Mouse (Mus musculus) gastrocnemius, adult 8-10 months (tissue): Measurements from ENCODE around the gene Ralgps1. TPM values are rescaled to one million over a fixed set of nuclear protein-coding genes. Genes with fewer than 3 reads are reported as not detected.
A peak's percentile ranks its signal among the peaks of the same experiment; 100 is the strongest.
"Not testable (repeated sequence)": the region's sequence is repeated elsewhere in the genome, so short reads cannot be mapped to it uniquely, and the experiment has no call there.

Source experiments
- DNase-seq, 2 experiments: peaks; one replicate each; pipeline ENCODE4 v3.0.0; 2022; ENCODE audit warnings: low spot score in 2 of 2
- total RNA-seq, 4 experiments: library from RNA; stranded (reverse); gene quantifications; 2 replicates each; pipeline ENCODE4 v1.2.4; 2022

Ralgps1 gene
- total RNA-seq, 4 experiments from 2014 or later, result 1.8 to 3.2 (median 2.2) TPM

- DNase-seq, result not testable (repeated sequence)
Observed at GRCm38 (mm10) chr2:33323043-33323625, 48.2 kb downstream of the Ralgps1 start.

DNA sequence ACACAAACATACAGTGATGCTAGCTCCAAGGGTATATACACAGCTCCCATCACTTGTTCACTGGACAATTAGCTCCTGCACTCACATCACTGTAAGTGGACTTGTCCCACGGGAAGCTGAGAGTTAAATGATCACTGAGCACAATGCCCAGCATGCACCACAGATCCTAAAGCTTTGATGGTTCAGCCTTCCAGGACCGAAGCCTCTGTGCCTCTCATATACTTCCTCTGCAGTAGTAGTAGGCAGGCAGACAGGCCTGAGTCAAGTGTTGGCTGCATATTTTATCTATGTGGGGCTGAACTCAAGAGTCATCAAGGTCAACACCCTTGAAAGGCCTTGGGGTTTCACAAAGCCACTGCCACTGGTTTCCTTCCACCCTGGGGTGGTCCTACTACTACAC is 49.6 kb downstream of the Ralgps1 start:
- no peak for DNase-seq

GRCm38 (mm10) chr2:33321031-33321430 is 50.3 kb downstream of the Ralgps1 start:
- no peak for DNase-seq

DNA sequence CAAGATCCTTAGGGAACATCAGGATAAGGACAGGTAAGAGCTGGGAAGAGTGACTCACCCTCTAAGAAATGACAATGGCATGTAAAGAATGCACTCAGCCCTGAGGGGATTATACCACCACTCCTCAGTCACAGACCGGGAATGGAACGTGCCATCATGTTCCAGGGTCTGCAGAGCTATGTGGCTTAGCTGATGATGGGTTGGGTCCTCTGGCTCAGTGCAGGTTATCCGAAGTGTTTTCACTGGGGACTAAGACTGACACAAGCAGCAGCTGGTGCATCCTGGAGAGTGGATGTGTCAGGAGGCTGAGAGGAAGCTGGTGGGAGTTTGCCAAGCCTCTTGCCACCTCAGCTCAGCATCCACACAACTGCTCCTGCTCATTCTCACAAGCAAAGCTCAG is 50.7 kb downstream of the Ralgps1 start:
- DNase-seq, result no peak

- no peak for DNase-seq
Observed at GRCm38 (mm10) chr2:33319934-33320333, 51.4 kb downstream of the Ralgps1 start.

- DNase-seq, result no peak
Observed at GRCm38 (mm10) chr2:33319455-33319854, 51.8 kb downstream of the Ralgps1 start.

DNA sequence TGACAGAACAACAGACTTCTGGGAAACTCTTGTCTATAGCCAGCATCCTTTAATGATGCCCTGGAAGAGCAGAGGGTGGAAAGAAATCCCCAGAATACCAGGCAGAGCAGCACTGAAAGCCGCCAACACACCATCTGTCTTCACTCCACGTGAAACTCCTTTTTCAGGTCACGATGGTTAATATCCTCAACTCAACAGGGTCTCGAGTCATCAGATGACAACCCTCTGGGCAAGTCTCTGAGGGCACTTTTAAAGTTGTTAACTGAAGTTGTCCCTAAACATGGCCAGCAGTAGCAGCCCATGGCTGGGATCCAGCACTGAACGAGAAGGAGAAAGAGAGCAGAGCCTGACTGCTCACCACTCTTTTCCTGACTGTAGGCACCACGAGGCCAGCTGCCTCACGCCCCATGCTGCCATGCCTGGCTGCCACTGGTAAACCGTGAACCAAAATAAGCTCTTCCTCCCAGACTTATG is 52.8 kb downstream of the Ralgps1 start:
- DNase-seq, result no peak

GRCm38 (mm10) chr2:33316516-33316915 is 54.8 kb downstream of the Ralgps1 start:
- DNase-seq, result peak; percentile 88 to 90

DNA sequence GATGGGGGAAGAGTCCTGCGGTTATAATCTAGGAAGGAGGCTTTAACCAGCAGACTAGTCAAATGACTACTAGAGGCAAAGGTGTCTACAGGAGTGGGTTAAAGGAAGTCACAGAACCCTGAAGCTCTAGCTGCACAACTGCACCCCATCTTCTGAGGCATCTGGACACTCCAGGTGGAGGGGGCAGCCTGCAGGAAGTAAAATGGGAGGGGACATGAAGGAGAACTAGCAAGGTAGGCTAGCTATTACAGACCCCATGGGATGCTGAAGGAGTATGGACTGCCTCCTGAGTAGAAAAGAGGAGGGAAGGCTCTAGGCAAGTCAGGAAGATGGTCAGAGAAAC is 55.3 kb downstream of the Ralgps1 start:
- no peak for DNase-seq

GRCm38 (mm10) chr2:33315233-33316062 is 55.8 kb downstream of the Ralgps1 start:
- no peak for DNase-seq

DNA sequence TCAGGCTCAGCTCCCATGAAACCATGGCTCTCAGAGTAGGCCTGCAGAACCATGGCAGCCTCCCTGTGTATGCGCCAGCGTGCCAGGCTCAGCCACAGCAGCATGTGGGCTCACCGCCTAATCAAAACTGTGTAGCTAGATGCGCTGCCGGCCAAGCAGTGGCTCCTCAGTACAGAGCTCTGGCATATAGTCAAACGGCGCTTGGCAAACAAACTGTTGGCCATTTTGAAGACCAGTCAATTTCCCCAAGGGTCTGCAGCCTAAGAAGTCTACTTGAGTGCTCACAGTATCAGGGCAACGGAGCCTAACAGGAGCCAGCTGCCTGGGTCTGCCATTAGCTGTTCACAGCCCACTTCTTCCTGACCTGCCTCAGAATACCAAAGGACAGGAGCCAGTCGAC is 61.9 kb downstream of the Ralgps1 start:
- DNase-seq, result no peak

- DNase-seq, result no peak
Observed at GRCm38 (mm10) chr2:33306565-33306964, 64.7 kb downstream of the Ralgps1 start.

GRCm38 (mm10) chr2:33303416-33303947 is 67.8 kb downstream of the Ralgps1 start:
- DNase-seq, result no peak

DNA sequence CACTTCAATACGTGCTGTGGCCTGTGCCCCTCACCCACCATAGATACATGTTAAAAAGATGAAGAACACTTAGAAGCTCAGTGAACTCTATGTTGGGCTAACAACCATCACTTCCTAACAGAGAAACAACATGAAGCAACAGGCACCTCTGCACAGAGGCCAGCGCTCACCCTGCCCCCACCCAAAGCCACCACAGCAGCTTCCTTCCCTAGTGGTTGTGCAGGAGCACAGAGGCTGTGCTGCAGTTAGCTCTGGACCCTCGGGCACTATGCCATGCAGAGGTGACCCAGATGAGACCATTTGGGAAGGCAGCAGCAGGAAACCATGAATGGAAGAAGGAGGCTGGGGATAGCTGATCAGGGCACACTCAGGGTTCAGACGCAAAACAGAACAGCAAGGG is 68.5 kb downstream of the Ralgps1 start:
- no peak for DNase-seq

DNA sequence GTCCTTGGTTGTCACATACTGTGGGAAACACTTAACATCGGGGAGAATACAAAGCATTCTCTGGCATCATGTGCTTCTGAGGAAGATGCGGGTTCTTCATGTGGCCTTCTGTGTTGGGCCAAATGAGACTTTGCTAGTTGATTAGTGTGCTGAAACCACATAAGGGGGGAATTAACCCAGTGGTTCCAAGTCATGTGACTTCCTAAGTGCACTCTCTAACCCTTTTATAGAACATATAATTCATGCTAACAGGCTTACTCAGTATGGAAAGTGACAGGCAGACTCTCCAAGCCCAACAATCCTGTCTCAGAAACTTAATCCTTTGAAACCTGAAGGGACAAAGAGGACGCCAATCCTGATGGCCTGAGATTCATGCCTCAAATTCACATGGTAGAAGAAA is 68.9 kb downstream of the Ralgps1 start:
- DNase-seq, result no peak

DNA sequence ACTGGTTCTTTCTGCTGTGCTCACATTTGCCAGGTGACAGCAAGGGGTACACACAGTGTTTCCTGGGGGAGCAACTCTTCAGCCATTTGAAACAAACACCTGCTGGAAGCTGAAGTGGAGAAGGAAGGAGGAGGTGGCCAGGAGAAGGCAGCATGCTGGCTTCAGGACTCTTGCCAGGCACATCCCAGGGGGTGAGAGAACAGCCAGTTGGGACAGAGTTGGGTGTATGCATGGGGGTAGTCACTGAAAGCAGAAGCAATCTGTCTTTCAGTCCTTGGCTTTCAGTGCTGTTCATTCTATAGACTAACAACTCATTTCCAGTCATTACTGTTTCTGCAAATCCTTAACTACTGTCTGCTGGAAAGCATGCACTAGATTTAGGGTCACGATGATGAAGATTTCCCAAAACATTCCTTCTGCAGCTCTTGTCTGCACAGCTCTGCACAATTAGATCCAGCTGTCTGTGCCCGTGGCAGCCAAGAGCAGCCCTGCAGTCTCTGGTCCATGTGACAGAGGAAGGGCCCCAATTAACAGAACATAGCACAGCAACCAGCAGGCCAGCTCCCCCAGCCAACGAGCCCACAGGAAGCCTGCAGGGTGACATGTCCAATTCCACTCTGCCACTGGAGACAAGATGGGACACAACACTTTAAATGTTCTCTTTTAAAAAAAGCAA is 70.8 kb downstream of the Ralgps1 start:
- no peak for DNase-seq

- no peak for DNase-seq
Observed at GRCm38 (mm10) chr2:33298928-33299327, 72.4 kb downstream of the Ralgps1 start.

GRCm38 (mm10) chr2:33295115-33295514 is 76.2 kb downstream of the Ralgps1 start:
- DNase-seq, result no peak

GRCm38 (mm10) chr2:33292057-33292456 is 79.2 kb downstream of the Ralgps1 start:
- no peak for DNase-seq

DNA sequence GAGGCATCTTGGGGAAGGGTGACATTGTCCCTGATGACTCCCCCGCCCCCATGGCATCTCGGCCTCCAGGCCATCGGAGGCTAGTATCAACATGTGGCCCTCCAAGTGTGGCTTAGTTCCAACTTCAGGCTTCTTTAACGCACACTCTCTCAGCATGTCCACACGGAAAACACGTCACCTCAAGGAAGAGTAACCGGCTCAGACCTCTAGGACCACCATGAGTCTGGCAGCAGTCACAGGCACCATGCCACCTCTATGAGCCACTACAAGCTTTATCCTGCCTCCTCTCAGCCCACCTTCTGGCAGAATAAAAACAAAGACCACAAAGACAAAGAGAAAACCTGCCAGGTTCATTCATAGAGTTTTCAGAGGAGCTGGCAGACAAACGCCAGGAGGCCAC is 80.8 kb downstream of the Ralgps1 start:
- DNase-seq, result no peak

- DNase-seq, result no peak
Observed at GRCm38 (mm10) chr2:33288837-33289236, 82.4 kb downstream of the Ralgps1 start.

DNA sequence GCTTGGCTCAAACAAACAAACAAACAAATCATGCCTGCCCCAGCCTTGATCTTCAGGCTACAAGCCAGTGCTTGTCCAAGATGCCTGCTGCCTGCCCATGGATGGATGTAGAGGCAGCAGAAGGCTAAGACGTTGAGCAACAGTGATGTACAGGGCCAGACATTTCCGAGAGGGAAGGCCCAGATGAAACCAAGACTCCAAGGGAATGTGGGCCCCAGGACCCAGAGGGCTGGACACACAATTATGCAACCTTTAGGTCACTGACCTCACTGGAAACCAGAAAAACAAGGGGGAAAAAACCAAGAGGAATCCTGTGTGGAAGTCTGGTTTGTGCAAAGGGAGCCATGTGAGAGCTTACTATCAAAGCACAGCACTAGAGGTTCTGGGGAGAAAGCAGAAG is 87.6 kb downstream of the Ralgps1 start:
- DNase-seq, result peak in 1 of 2 experiments; percentile 17
